Mouse (Mus musculus) spleen, adult 2 months (tissue): Measurements from ENCODE around the gene Pbld1. TPM values are rescaled to one million over a fixed set of nuclear protein-coding genes. Genes with fewer than 3 reads are reported as not detected.

Experiments
- DNase-seq, 2 experiments: peaks; one replicate each; pipeline versions ENCODE4 v3.0.0 to v3.0.0-alpha.2; 2012 to 2021; ENCODE audit warnings: low spot score in 2 of 2, low read depth in 1 of 2
- H3K27ac ChIP-seq: fragments of 200-500 bp; 2 replicates; pipeline ENCODE4 v1.5.1; 2012; ENCODE audit warnings: low read length, inconsistent platforms; ENCODE audit not compliant: insufficient read depth
- H3K27me3 ChIP-seq: fragments of 200-500 bp; 2 replicates; pipeline ENCODE4 v1.6.1; 2012; ENCODE audit warnings: mild to moderate bottlenecking, moderate library complexity, low read length, inconsistent platforms; ENCODE audit not compliant: control insufficient read depth, insufficient read depth
- H3K36me3 ChIP-seq: fragments of 200-500 bp; 2 replicates; pipeline ENCODE4 v1.6.1; 2012; ENCODE audit warnings: mild to moderate bottlenecking, low read length, inconsistent platforms; ENCODE audit not compliant: control insufficient read depth, insufficient read depth
- H3K4me1 ChIP-seq: fragments of 200-500 bp; 2 replicates; pipeline ENCODE4 v1.6.1; 2011; ENCODE audit warnings: inconsistent platforms; ENCODE audit not compliant: control insufficient read depth, insufficient read depth, insufficient read length
- H3K4me3 ChIP-seq: fragments of 200-500 bp; 2 replicates; pipeline ENCODE4 v1.5.1; 2011; ENCODE audit warnings: mild to moderate bottlenecking, inconsistent platforms; ENCODE audit not compliant: insufficient read depth, insufficient read length; ENCODE audit errors: extremely low read depth
- CTCF ChIP-seq: fragments of 200-500 bp; IDR thresholded peaks from 2 replicates; pipeline ENCODE4 v1.5.1; 2011; ENCODE audit warnings: mild to moderate bottlenecking, inconsistent platforms; ENCODE audit not compliant: insufficient read depth, insufficient read length, insufficient replicate concordance; ENCODE audit errors: extremely low read depth
- POLR2A ChIP-seq: fragments of 200-500 bp; IDR thresholded peaks from 2 replicates; pipeline ENCODE4 v1.6.1; 2011; ENCODE audit warnings: low read depth, low read length, inconsistent platforms
- WGBS: fragments of 180-500 bp; shearing (Covaris S2); methylation state at CpG from one replicate; pipeline ENCODE4 v1.1.7; 2018; 5-methylcytosine and 5-hydroxymethylcytosine counted together
- polyA plus RNA-seq: library from polyadenylated mRNA; depleted of rRNA; stranded (reverse); fragments of >200 nt; gene quantifications from 2 replicates; pipeline ENCODE4 v1.2.3, GENCODE M21; 2012; rRNA removed

The Pbld1 gene
- 0.58 and 1.3 TPM in 2 replicates for polyA plus RNA-seq

DNA sequence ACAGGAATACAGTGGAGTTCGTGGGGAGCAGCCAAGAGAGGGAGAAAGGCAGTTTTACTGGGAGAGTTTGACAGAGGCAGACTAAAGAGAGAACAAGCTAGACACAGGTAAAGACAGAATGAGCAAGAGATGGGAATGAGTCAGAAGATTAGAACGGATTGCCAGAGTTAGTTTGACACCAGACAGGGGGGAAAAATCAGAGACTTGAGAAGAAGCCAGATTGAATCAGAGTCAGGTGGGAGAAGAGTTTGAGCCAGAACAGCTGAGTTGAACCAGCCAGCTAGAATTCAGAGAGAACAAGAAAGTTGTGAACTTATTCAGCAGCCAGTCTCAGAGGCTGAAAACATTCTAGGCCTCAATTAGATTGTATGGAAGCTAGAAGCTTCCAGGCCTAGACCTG, at the start of gene Pbld1:
Gene Pbld1, plus strand, starts transcription at position 301 of the 400 bp plus-strand sequence.
- Histone ChIP-seq H3K36me3 (no peaks in the 10 kb centered on the region), H3K27me3 (no peaks in the 10 kb centered on the region), H3K4me3 (no peak within 1 kb of the TSS), H3K4me1 (no peaks in the 10 kb centered on the region), H3K27ac (no peak within 1 kb of the TSS)
- no peak for TF ChIP-seq CTCF
- TF ChIP-seq POLR2A = no peak
- 90% methylated on average over 2 of the region's 2 CpGs for WGBS
- no peak for DNase-seq

GRCm38 (mm10) chr10:63010268-63010667, 49.7 kb upstream of the Pbld1 start:
- Histone ChIP-seq H3K4me3 (no peak overlapping the region), H3K36me3 (peaks cover 31% of the 10 kb centered on the region), H3K4me1 (no peaks in the 10 kb centered on the region), H3K27me3 (no peaks in the 10 kb centered on the region), H3K27ac (no peak overlapping the region)
- no peak for DNase-seq
- 47% methylated on average over 4 of the region's 4 CpGs for WGBS
- TF ChIP-seq CTCF (no peak), POLR2A (no peak)

GRCm38 (mm10) chr10:63011556-63011955, 48.4 kb upstream of the Pbld1 start:
- H3K27ac ChIP-seq = no peak overlapping the region
- WGBS = 93% methylated on average over 6 of the region's 6 CpGs
- no peak for TF ChIP-seq POLR2A
- no peak for TF ChIP-seq CTCF

GRCm38 (mm10) chr10:63013476-63013875, 46.5 kb upstream of the Pbld1 start:
- WGBS = 77% methylated on average over 3 of the region's 3 CpGs
- TF ChIP-seq POLR2A (no peak), CTCF (no peak)
- no peak for DNase-seq
- Histone ChIP-seq H3K4me1 (no peaks in the 10 kb centered on the region), H3K4me3 (no peak overlapping the region), H3K27ac (no peak overlapping the region), H3K27me3 (no peaks in the 10 kb centered on the region), H3K36me3 (peaks cover 36% of the 10 kb centered on the region)

More at GRCm38 (mm10) chr10:63011556-63011955, 48.4 kb upstream of the Pbld1 start:
- Histone ChIP-seq H3K27me3 (no peaks in the 10 kb centered on the region), H3K4me1 (no peaks in the 10 kb centered on the region), H3K36me3 (peaks cover 36% of the 10 kb centered on the region), H3K4me3 (no peak overlapping the region)
- no peak for DNase-seq

DNA sequence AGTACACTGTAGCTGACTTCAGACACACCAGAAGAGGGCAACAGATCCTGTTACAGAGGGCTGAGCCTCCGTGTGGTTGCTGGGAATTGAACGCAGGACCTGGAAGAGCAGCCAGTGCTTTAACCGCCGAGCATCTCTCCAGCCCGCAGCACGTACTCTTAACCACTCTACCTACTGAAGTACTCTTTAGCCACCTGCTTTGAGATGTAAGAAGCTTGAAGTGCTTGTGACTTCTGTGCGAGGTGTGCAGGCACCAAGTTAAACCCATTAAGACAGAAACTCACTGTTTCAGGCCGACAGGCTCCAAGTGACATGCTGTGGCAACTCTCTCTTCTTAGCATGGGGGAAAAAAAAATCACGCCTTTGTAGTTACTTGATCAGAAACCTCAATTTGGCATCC, 45.8 kb upstream of the Pbld1 start:
- TF ChIP-seq POLR2A = no peak
- no peak for TF ChIP-seq CTCF
- Histone ChIP-seq H3K27ac (no peak overlapping the region), H3K4me1 (no peaks in the 10 kb centered on the region), H3K4me3 (no peak overlapping the region), H3K27me3 (no peaks in the 10 kb centered on the region), H3K36me3 (peaks cover 36% of the 10 kb centered on the region)
- WGBS = 96% methylated on average over 9 of the region's 9 CpGs
- DNase-seq = no peak

- WGBS = 92% methylated on average over 6 of the region's 6 CpGs
- TF ChIP-seq CTCF = no peak
- no peak for TF ChIP-seq POLR2A
- no peak overlapping the region for H3K4me3 ChIP-seq
- H3K4me1 ChIP-seq = peaks cover 6% of the 10 kb centered on the region
- H3K36me3 ChIP-seq = peaks cover 14% of the 10 kb centered on the region
- no peak for DNase-seq
- H3K27ac ChIP-seq = no peak overlapping the region
- no peaks in the 10 kb centered on the region for H3K27me3 ChIP-seq
Observed at GRCm38 (mm10) chr10:63019304-63019703, 40.7 kb upstream of the Pbld1 start.

DNA sequence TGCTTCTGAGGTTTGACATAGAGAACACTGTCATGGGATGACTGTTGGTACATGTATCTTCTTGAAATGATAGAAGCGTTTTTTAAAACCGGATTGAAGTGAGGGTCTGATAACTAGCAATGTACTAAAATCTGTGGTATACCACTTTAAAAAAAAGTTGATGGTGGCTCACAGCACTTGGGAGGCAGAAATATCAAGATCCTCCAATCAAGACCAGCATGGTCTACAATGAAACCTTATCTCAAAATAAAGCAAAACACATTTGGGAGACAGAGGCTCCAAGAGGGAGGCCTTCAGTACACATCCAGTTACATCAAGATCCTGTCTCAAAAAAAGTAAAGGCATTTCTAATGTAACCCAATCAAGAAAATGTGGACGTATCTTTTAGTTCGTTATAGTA, 38.3 kb upstream of the Pbld1 start:
- WGBS = 30% methylated on average over 4 of the region's 4 CpGs
- H3K27ac ChIP-seq = no peak overlapping the region
- peaks cover 11% of the 10 kb centered on the region for H3K4me1 ChIP-seq
- no peak overlapping the region for H3K4me3 ChIP-seq
- no peak for DNase-seq
- H3K27me3 ChIP-seq = no peaks in the 10 kb centered on the region
- TF ChIP-seq POLR2A (no peak), CTCF (no peak)
- peaks cover 3% of the 10 kb centered on the region; the same call in 1 of the 2 replicates for H3K36me3 ChIP-seq
